Comparison of ENCODE assay signal across 8 mouse cellular contexts in the genomic region with DNA sequence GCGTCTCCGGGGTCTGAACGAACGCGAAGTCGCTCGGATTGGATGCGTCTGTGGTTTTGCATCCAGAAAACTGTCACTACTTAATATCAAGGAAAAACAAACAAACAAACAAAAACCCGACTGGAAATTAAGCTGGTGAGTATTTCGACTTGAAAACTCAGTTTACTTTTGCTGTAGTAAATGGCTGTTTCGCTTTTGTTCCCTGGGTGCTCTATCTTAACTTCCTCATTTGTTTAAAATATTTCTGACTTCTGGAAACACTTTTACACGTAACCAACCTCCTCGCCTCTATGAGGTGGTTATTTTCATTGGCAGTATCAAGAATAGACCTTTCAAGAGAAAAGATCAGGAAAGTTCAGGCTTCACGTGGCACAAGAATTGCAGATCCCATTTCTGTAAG. TPM values are rescaled to one million over a fixed set of nuclear protein-coding genes. Genes with fewer than 3 reads are reported as not detected.
DNase-seq lines count a peak whose midpoint lies in the region; ATAC-seq and TF ChIP-seq lines count a peak whose summit lies in the region.

No protein-coding gene starts in this region.

- H3K27ac ChIP-seq in layer of hippocampus, adult 2 months: peak overlapping the region; percentile 72
- H3K27ac ChIP-seq in embryonic facial prominence, embryonic 10.5 days (replicated peaks): peak overlapping the region; percentile 97
- peak overlapping the region; percentile 99 for H3K27ac ChIP-seq in intestine, embryonic 15.5 days
- H3K27ac ChIP-seq in neural tube, embryonic 12.5 days: no peak overlapping the region

- WGBS in embryonic facial prominence, embryonic 10.5 days: 10% methylated on average over 14 of the region's 14 CpGs
- WGBS in intestine, embryonic 15.5 days: 3% methylated on average over 14 of the region's 14 CpGs
- 11% methylated on average over 14 of the region's 14 CpGs for WGBS in neural tube, embryonic 12.5 days

- peak overlapping the region; percentile 91 for H3K9ac ChIP-seq in intestine, embryonic 15.5 days
- H3K9ac ChIP-seq in neural tube, embryonic 12.5 days: peak overlapping the region; percentile 91

- no peak for TF ChIP-seq CTCF in layer of hippocampus, adult 2 months (conservative IDR thresholded peaks at IDR 0.05)

- DNase-seq in layer of hippocampus, adult 2 months (ENCODE audit: low spot score in 2 of 2): no peak
- DNase-seq in layer of hippocampus, adult 18-20 months (ENCODE audit: low spot score in 2 of 2): no peak
- DNase-seq in embryonic facial prominence, embryonic 10.5 days (ENCODE audit: low spot score): no peak
- no peak for DNase-seq in cerebellum, adult 11-12 months
- DNase-seq in urinary bladder, postnatal 4 days (ENCODE audit: low spot score in 2 of 2): no peak
- no peak for DNase-seq in ovary, postnatal 36 days (ENCODE audit: low spot score)

- peak overlapping the region; percentile 56 for H3K4me2 ChIP-seq in intestine, embryonic 15.5 days (replicated peaks)
- peak overlapping the region; percentile 65 for H3K4me2 ChIP-seq in neural tube, embryonic 12.5 days (replicated peaks)

- peaks cover 42% of the 10 kb centered on the region for H3K36me3 ChIP-seq in embryonic facial prominence, embryonic 10.5 days (replicated peaks)
- H3K36me3 ChIP-seq in intestine, embryonic 15.5 days: peaks cover 7% of the 10 kb centered on the region
- peaks cover 17% of the 10 kb centered on the region for H3K36me3 ChIP-seq in neural tube, embryonic 12.5 days

- H3K9me3 ChIP-seq in embryonic facial prominence, embryonic 10.5 days: no peaks in the 10 kb centered on the region
- no peaks in the 10 kb centered on the region for H3K9me3 ChIP-seq in intestine, embryonic 15.5 days
- H3K9me3 ChIP-seq in neural tube, embryonic 12.5 days: no peaks in the 10 kb centered on the region

- H3K4me3 ChIP-seq in layer of hippocampus, adult 2 months: peak overlapping the region; percentile 99
- peak overlapping the region; percentile 97 for H3K4me3 ChIP-seq in embryonic facial prominence, embryonic 10.5 days
- peak overlapping the region; percentile 92 for H3K4me3 ChIP-seq in intestine, embryonic 15.5 days (replicated peaks)
- H3K4me3 ChIP-seq in neural tube, embryonic 12.5 days: peak overlapping the region; percentile 96

- no peaks in the 10 kb centered on the region for H3K27me3 ChIP-seq in embryonic facial prominence, embryonic 10.5 days (replicated peaks; ENCODE audit: low read depth, poor library complexity, severe bottlenecking)
- no peaks in the 10 kb centered on the region for H3K27me3 ChIP-seq in intestine, embryonic 15.5 days (replicated peaks)
- no peaks in the 10 kb centered on the region for H3K27me3 ChIP-seq in neural tube, embryonic 12.5 days (replicated peaks)

- peaks cover 24% of the 10 kb centered on the region for H3K4me1 ChIP-seq in embryonic facial prominence, embryonic 10.5 days
- H3K4me1 ChIP-seq in intestine, embryonic 15.5 days (replicated peaks): peaks cover 7% of the 10 kb centered on the region
- peaks cover 23% of the 10 kb centered on the region for H3K4me1 ChIP-seq in neural tube, embryonic 12.5 days

- ATAC-seq in intestine, embryonic 15.5 days: no peak
- ATAC-seq in neural tube, embryonic 12.5 days (ENCODE audit: low FRiP score, low read depth): no peak

RNA-seq across cellular contexts. Expression of a gene that starts 1.1 kb away (rescaled TPM):
- 10 to 100 TPM; 60.2 to 61.3 TPM for total RNA-seq in layer of hippocampus, adult 2 months (2021)
- total RNA-seq in layer of hippocampus, adult 18-20 months (2021): 10 to 100 TPM; 62.7 to 64.9 TPM
- polyA plus RNA-seq in embryonic facial prominence, embryonic 10.5 days (2016; fragmentation: Nextera tagmentation; extraction: Ambion mirVana): 87.4 and 88.4 TPM in 2 replicates
- 54.0 and 63.3 TPM in 2 replicates for polyA plus RNA-seq in intestine, embryonic 15.5 days (2015; fragmentation: Nextera tagmentation; extraction: Ambion mirVana)
- polyA plus RNA-seq in neural tube, embryonic 12.5 days (2016; fragmentation: Nextera tagmentation; extraction: Ambion mirVana): 96.8 and 104 TPM in 2 replicates

RNA-seq across cellular contexts. Expression of a gene that starts 1.4 kb away (rescaled TPM):
- 10 to 100 TPM; 14.9 to 15.8 TPM for total RNA-seq in layer of hippocampus, adult 2 months (2021)
- 10 to 100 TPM; 16.2 to 16.6 TPM for total RNA-seq in layer of hippocampus, adult 18-20 months (2021)
- polyA plus RNA-seq in embryonic facial prominence, embryonic 10.5 days (2016; fragmentation: Nextera tagmentation; extraction: Ambion mirVana): 5.9 and 6.6 TPM in 2 replicates
- polyA plus RNA-seq in intestine, embryonic 15.5 days (2015; fragmentation: Nextera tagmentation; extraction: Ambion mirVana): 4.6 and 5.5 TPM in 2 replicates
- polyA plus RNA-seq in neural tube, embryonic 12.5 days (2016; fragmentation: Nextera tagmentation; extraction: Ambion mirVana): 9.5 and 9.7 TPM in 2 replicates
